Mouse (Mus musculus): ENCODE data around the gene Kif1bp. TPM values are rescaled to one million over a fixed set of nuclear protein-coding genes. Genes with fewer than 3 reads are reported as not detected.
A peak's percentile ranks its signal among the peaks of the same experiment; 100 is the strongest.

The Kif1bp gene
- polyA plus RNA-seq, 1 experiment = 5.1 TPM

- peaks cover 76% of the 10 kb centered on the region for H3K4me1 ChIP-seq
These were observed 35.3 kb downstream of the Kif1bp start for GRCm38 (mm10) chr10:62542928-62543327.

GRCm38 (mm10) chr10:62542507-62542906 is 35.8 kb downstream of the Kif1bp start:
- Histone ChIP-seq H3K27me3 (replicated peaks) (no peaks in the 10 kb centered on the region), H3K4me3 (replicated peaks) (no peak overlapping the region), H3K9me3 (no peaks in the 10 kb centered on the region; the same call in 1 of the 2 replicates), H3K4me1 (peaks cover 80% of the 10 kb centered on the region), H3K36me3 (replicated peaks; ENCODE audit: low read length) (no peaks in the 10 kb centered on the region)
- TF ChIP-seq FLI1 (IDR thresholded peaks at IDR 0.05; ENCODE audit: low read length) = no peak
- no peak for TF ChIP-seq GATA1 (IDR thresholded peaks at IDR 0.05; ENCODE audit: borderline replicate concordance, low read length)

More at GRCm38 (mm10) chr10:62542928-62543327, 35.3 kb downstream of the Kif1bp start:
- Histone ChIP-seq H3K4me3 (replicated peaks) (peak overlapping the region; percentile 87), H3K27me3 (replicated peaks) (no peaks in the 10 kb centered on the region), H3K9me3 (no peaks in the 10 kb centered on the region), H3K36me3 (replicated peaks; ENCODE audit: low read length) (no peaks in the 10 kb centered on the region)
- TF ChIP-seq GATA1 (IDR thresholded peaks at IDR 0.05; ENCODE audit: borderline replicate concordance, low read length) (no peak), FLI1 (IDR thresholded peaks at IDR 0.05; ENCODE audit: low read length) (no peak)

- Histone ChIP-seq H3K36me3 (replicated peaks; ENCODE audit: low read length) (no peaks in the 10 kb centered on the region), H3K4me1 (peaks cover 83% of the 10 kb centered on the region), H3K27me3 (replicated peaks) (peaks cover 2% of the 10 kb centered on the region), H3K9me3 (no peaks in the 10 kb centered on the region; the same call in 1 of the 2 replicates), H3K4me3 (replicated peaks) (no peak overlapping the region)
- TF ChIP-seq FLI1 (IDR thresholded peaks at IDR 0.05; ENCODE audit: low read length) (no peak), GATA1 (IDR thresholded peaks at IDR 0.05; ENCODE audit: borderline replicate concordance, low read length) (no peak)
These were observed 36.8 kb downstream of the Kif1bp start for GRCm38 (mm10) chr10:62541499-62541898.

GRCm38 (mm10) chr10:62540800-62541199 is 37.5 kb downstream of the Kif1bp start:
- Histone ChIP-seq H3K27me3 (replicated peaks) (peaks cover 2% of the 10 kb centered on the region), H3K9me3 (no peaks in the 10 kb centered on the region; the same call in 1 of the 2 replicates), H3K36me3 (replicated peaks; ENCODE audit: low read length) (no peaks in the 10 kb centered on the region), H3K4me1 (peaks cover 83% of the 10 kb centered on the region), H3K4me3 (replicated peaks) (no peak overlapping the region)
- TF ChIP-seq FLI1 (IDR thresholded peaks at IDR 0.05; ENCODE audit: low read length) (no peak), GATA1 (IDR thresholded peaks at IDR 0.05; ENCODE audit: borderline replicate concordance, low read length) (no peak)

GRCm38 (mm10) chr10:62534509-62534908 is 43.7 kb downstream of the Kif1bp start:
- H3K36me3 ChIP-seq (replicated peaks; ENCODE audit: low read length) = no peaks in the 10 kb centered on the region
- no peaks in the 10 kb centered on the region; the same call in 1 of the 2 replicates for H3K9me3 ChIP-seq
- H3K27me3 ChIP-seq (replicated peaks) = peaks cover 6% of the 10 kb centered on the region
- H3K4me3 ChIP-seq (replicated peaks) = no peak overlapping the region
- no peak for TF ChIP-seq FLI1 (IDR thresholded peaks at IDR 0.05; ENCODE audit: low read length)
- no peak for TF ChIP-seq GATA1 (IDR thresholded peaks at IDR 0.05; ENCODE audit: borderline replicate concordance, low read length)
- H3K4me1 ChIP-seq = peaks cover 78% of the 10 kb centered on the region

GRCm38 (mm10) chr10:62532832-62533231 is 45.4 kb downstream of the Kif1bp start:
- TF ChIP-seq FLI1 (IDR thresholded peaks at IDR 0.05; ENCODE audit: low read length) (no peak), GATA1 (IDR thresholded peaks at IDR 0.05; ENCODE audit: borderline replicate concordance, low read length) (no peak)
- no peak overlapping the region for H3K4me3 ChIP-seq (replicated peaks)
- H3K27me3 ChIP-seq (replicated peaks) = peaks cover 6% of the 10 kb centered on the region
- peaks cover 68% of the 10 kb centered on the region for H3K4me1 ChIP-seq
- no peaks in the 10 kb centered on the region; the same call in 1 of the 2 replicates for H3K9me3 ChIP-seq
- H3K36me3 ChIP-seq (replicated peaks; ENCODE audit: low read length) = no peaks in the 10 kb centered on the region

- peaks cover 73% of the 10 kb centered on the region for H3K4me1 ChIP-seq
- TF ChIP-seq GATA1 (IDR thresholded peaks at IDR 0.05; ENCODE audit: borderline replicate concordance, low read length) (no peak), FLI1 (IDR thresholded peaks at IDR 0.05; ENCODE audit: low read length) (no peak)
These were observed 48.1 kb downstream of the Kif1bp start for GRCm38 (mm10) chr10:62530183-62530582.

GRCm38 (mm10) chr10:62527351-62527750 is 50.9 kb downstream of the Kif1bp start, which contains the start of gene Srgn:
TSS of gene Srgn (minus strand) at chr10:62527451.
- H3K27me3 ChIP-seq (replicated peaks) = peaks cover 4% of the 10 kb centered on the region
- H3K4me1 ChIP-seq = peaks cover 69% of the 10 kb centered on the region
- TF ChIP-seq GATA1 (IDR thresholded peaks at IDR 0.05; ENCODE audit: borderline replicate concordance, low read length) (no peak), FLI1 (IDR thresholded peaks at IDR 0.05; ENCODE audit: low read length) (no peak)
- H3K9me3 ChIP-seq = no peaks in the 10 kb centered on the region
- H3K4me3 ChIP-seq (replicated peaks) = no peak within 1 kb of the TSS
- no peaks in the 10 kb centered on the region for H3K36me3 ChIP-seq (replicated peaks; ENCODE audit: low read length)

More at GRCm38 (mm10) chr10:62530183-62530582, 48.1 kb downstream of the Kif1bp start:
- Histone ChIP-seq H3K9me3 (no peaks in the 10 kb centered on the region), H3K27me3 (replicated peaks) (peaks cover 4% of the 10 kb centered on the region), H3K36me3 (replicated peaks; ENCODE audit: low read length) (no peaks in the 10 kb centered on the region), H3K4me3 (replicated peaks) (no peak overlapping the region)

- Histone ChIP-seq H3K4me3 (replicated peaks) (peak overlapping the region; percentile 1), H3K4me1 (peaks cover 81% of the 10 kb centered on the region), H3K27me3 (replicated peaks) (no peaks in the 10 kb centered on the region), H3K9me3 (no peaks in the 10 kb centered on the region), H3K36me3 (replicated peaks; ENCODE audit: low read length) (no peaks in the 10 kb centered on the region)
- TF ChIP-seq GATA1 (IDR thresholded peaks at IDR 0.05; ENCODE audit: borderline replicate concordance, low read length) (no peak), FLI1 (IDR thresholded peaks at IDR 0.05; ENCODE audit: low read length) (no peak)
These were observed 55.8 kb downstream of the Kif1bp start for GRCm38 (mm10) chr10:62522346-62522950.

GRCm38 (mm10) chr10:62521763-62522162 is 56.5 kb downstream of the Kif1bp start:
- Histone ChIP-seq H3K36me3 (replicated peaks; ENCODE audit: low read length) (no peaks in the 10 kb centered on the region), H3K9me3 (no peaks in the 10 kb centered on the region), H3K4me3 (replicated peaks) (peak overlapping the region; percentile 20), H3K4me1 (peaks cover 81% of the 10 kb centered on the region), H3K27me3 (replicated peaks) (no peaks in the 10 kb centered on the region)
- no peak for TF ChIP-seq GATA1 (IDR thresholded peaks at IDR 0.05; ENCODE audit: borderline replicate concordance, low read length)
- TF ChIP-seq FLI1 (IDR thresholded peaks at IDR 0.05; ENCODE audit: low read length) = no peak
